Mouse (Mus musculus): ENCODE data around the gene Armcx3. TPM values are rescaled to one million over a fixed set of nuclear protein-coding genes. Genes with fewer than 3 reads are reported as not detected.

Armcx3 gene
- polyA plus RNA-seq, 1 experiment from 2014 or later, result 70.6 TPM

DNA sequence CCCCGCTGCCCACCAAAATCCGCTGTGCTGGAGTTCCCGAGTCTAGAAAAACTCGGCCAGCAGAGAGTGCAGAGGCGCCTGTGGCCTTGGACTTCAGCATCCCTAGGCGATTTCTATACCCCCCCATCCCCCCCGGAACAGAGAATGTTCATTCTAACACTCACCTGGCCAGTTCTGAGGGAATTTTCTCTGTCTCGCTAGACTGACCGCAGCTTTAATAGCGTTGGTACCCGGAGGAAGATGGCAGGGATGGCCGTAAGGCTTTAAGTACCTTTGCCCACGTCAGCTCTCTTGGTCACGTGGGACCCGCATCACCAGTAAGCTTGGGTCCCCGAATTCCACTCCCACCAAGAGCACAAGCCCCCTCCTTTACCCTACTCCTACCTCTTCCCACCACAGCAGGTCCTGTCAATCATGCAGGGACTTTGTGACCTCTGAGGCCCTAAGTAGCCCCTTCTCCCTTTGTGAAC is 52.4 kb downstream of the Armcx3 start, which contains the start of gene Armcx2:
Armcx2 (minus strand) TSS at position 467 of the 470 bp plus-strand sequence.
- Histone ChIP-seq H3K27me3 (ENCODE audit: insufficient read depth, low read length) (peaks cover 15% of the 10 kb centered on the region; the same call in 1 of the 2 replicates), H3K27ac (ENCODE audit: low read length) (peak within 1 kb of the TSS; percentile 77), H3K9ac (replicated peaks; ENCODE audit: low read length) (peak within 1 kb of the TSS; percentile 76), H3K4me2 (replicated peaks; ENCODE audit: low read depth, low read length) (peak within 1 kb of the TSS; percentile 55), H3K4me1 (ENCODE audit: insufficient read depth, low read length) (0 out of 2 replicates have a peak, but pooled peaks cover 3% of the 10 kb centered on the region), H3K36me3 (ENCODE audit: insufficient read depth, low read length) (peaks cover 16% of the 10 kb centered on the region), H3K4me3 (ENCODE audit: low read length) (peak within 1 kb of the TSS; percentile 70), H3K9me3 (ENCODE audit: low read length) (no peaks in the 10 kb centered on the region)
- peak; percentile 91 for ATAC-seq (ENCODE audit: low FRiP score, low TSS enrichment)
- 15% methylated on average over 16 of the region's 16 CpGs for WGBS

Small RNA genes within 50 kb of the gene (microRNA-seq; reads per million reads assigned to microRNA genes)
- not detected for gene Mir7093

Other genes starting within 250 kb of the Armcx3 start
- gene Timm8a1, start 214.7 kb upstream of the Armcx3 start, polyA plus RNA-seq (2015; fragmentation: Nextera tagmentation; extraction: Ambion mirVana), result 83.4 and 95.3 TPM in 2 replicates
- gene Btk, start 173.0 kb upstream of the Armcx3 start, polyA plus RNA-seq (2015; fragmentation: Nextera tagmentation; extraction: Ambion mirVana), result 0.94 and 1.0 TPM in 2 replicates
- 332 and 341 TPM in 2 replicates for gene Rpl36a, start 170.9 kb upstream of the Armcx3 start, polyA plus RNA-seq (2015; fragmentation: Nextera tagmentation; extraction: Ambion mirVana)
- gene Gla, start 155.5 kb upstream of the Armcx3 start, polyA plus RNA-seq (2015; fragmentation: Nextera tagmentation; extraction: Ambion mirVana), result 5.2 and 7.0 TPM in 2 replicates
- gene Hnrnph2, start 155.4 kb upstream of the Armcx3 start, polyA plus RNA-seq (2015; fragmentation: Nextera tagmentation; extraction: Ambion mirVana), result 168 and 172 TPM in 2 replicates
- 4.0 and 4.4 TPM in 2 replicates for gene Armcx4, start 70.1 kb upstream of the Armcx3 start, polyA plus RNA-seq (2015; fragmentation: Nextera tagmentation; extraction: Ambion mirVana)
- 53.4 and 59.0 TPM in 2 replicates for gene Armcx1, start 38.6 kb upstream of the Armcx3 start, polyA plus RNA-seq (2015; fragmentation: Nextera tagmentation; extraction: Ambion mirVana)
- 22.0 and 22.6 TPM in 2 replicates for gene Armcx6, start 5.2 kb upstream of the Armcx3 start, polyA plus RNA-seq (2015; fragmentation: Nextera tagmentation; extraction: Ambion mirVana)
- 75.9 and 83.6 TPM in 2 replicates for gene Armcx2, start 52.6 kb downstream of the Armcx3 start, polyA plus RNA-seq (2015; fragmentation: Nextera tagmentation; extraction: Ambion mirVana)
- gene Nxf2, start 208.2 kb downstream of the Armcx3 start, polyA plus RNA-seq (2015; fragmentation: Nextera tagmentation; extraction: Ambion mirVana), result 0.40 and 0.77 TPM in 2 replicates